Mouse (Mus musculus) A20 (cell line): ENCODE measurements around the gene Atp1b3.
"Not testable (repeated sequence)": the region's sequence is repeated elsewhere in the genome, so short reads cannot be mapped to it uniquely, and the experiment has no call there.

Experiments used
- DNase-seq: peaks from one replicate; pipeline ENCODE4 v3.0.0-alpha.2; 2011; ENCODE audit warnings: low read depth, low spot score

The Atp1b3 gene

DNA sequence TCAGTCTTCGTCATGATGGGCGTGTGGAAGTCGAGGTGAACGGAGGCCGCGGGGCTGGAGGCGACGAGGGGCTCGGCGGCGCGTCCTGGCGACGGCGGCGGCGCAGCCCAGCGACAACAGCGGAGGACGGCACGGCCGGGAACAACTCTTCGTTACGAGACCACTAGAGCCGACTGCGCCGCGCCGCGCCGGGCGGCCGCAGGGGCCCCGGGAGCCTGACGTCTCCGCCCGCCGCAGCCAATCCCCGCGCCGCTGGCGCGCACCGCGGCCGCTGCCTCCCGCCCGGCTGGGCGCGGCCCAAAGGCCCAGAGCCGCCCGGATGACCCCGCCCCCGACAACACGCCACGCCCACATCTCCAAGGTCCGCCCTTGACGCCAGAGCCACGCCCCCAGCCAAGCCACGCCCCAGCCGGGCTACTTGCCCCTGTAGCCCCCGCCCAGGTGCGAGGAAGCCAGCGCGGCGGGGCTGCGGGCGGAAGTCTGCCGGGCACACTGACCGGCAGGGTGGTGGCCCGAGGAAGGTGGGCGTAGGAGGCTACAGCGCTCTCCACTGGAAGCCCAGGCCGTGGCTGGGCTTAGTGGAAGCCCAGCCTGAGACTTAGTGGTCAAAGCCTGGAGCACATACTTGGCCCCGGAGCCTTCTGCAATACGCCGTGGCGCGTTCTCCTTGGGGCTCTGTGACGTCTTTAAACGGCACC is at the start of gene Atp1b3:
Atp1b3 (minus strand) TSS at position 302 of the 698 bp plus-strand sequence.
- DNase-seq: peak; percentile 98

DNA sequence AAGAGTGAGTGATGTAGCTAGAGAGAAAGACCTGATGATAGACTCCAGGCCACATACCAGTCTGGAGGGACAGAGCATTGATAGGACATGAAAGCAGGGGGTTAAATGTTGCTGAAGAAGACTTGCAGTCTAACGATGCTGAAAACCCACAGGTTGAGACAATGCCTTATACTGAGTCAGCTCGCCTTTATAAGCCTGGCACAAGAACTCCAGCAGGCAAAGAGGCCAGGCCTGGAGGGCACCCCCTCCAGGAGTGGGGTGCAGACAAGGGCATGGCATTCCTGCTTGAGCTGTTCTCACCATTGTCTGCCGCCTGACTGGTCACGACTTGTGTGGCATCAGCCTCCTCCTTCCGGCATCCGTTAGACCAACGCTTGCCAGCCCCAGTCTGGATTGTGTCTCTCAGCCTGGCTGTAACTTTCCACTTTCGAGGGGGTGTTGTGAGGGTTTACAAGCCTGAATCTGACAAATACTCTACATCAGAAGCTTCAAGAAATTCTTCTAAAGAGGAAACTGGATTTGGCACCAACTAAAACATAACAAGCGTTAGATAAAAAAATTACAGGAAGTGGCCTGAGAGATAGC is 48.7 kb upstream of the Atp1b3 start:
- DNase-seq: no peak

- no peak for DNase-seq
These were observed 40.1 kb upstream of the Atp1b3 start for GRCm38 (mm10) chr9:96404312-96404711.

- DNase-seq: not testable (repeated sequence)
These were observed 35.7 kb upstream of the Atp1b3 start for GRCm38 (mm10) chr9:96399916-96400315.

DNA sequence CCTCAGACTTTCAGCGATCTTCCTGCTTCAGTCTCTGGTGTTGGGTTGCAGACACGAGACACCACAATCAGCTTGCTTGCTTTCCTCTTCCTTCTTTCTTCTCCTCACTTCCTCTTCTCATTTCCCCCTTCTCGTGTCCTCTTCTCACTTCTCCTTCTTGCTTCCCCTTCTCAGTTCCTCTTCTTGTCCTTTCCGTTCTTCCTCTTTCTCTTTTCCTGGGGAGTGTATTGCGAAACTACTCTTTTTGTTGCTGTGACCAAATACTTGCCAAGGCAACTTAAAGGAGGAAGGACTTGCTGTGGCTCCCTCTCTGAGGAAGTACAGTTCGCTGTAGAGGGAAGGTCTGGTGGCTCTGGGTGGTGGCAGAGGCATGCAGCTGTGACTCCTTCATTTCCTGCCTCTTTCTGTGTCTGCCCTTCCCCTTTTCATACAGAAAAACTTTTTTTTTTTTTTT is 35.2 kb upstream of the Atp1b3 start:
- DNase-seq: peak; percentile 94

DNA sequence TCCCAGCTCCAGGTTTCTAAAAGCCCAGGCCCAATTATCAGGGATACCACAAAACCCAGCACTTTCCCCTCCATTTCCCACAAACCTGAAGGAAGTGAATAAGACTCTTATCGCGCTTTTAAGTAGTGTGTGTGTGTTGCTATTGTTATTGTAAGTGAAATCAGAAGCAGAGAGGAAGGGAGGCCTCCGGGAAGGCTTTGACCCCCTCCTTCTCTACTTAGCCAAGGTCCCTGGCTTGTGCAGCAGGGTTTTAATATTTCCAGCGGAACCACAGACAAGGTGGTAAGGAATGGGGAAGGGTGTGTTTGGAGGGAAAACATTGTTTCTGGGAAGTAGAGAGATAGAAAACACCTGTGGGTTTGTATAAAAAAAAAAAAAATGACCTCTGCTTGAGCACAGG is 34.4 kb upstream of the Atp1b3 start:
- DNase-seq: peak; percentile 69

DNA sequence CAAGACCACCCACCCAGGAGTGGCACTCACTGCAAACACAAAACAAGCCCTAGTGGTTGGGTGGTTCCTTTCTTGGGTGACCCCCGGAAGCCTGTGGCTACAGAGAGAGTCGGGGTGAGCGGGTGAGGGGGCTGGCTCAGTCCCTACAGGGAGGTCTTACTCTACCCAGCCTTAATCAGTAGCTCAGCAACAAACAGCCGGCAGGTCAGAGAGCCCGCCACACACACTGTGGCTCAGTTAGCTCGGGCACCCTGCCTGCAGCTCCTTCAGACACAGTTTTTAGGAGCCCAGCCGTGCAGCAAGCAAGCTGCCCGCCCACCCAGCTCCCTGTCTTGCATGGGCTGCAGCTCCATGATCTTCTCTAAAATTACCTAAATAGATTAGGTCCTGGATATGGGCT is 33.9 kb upstream of the Atp1b3 start:
- DNase-seq: peak; percentile 77

DNA sequence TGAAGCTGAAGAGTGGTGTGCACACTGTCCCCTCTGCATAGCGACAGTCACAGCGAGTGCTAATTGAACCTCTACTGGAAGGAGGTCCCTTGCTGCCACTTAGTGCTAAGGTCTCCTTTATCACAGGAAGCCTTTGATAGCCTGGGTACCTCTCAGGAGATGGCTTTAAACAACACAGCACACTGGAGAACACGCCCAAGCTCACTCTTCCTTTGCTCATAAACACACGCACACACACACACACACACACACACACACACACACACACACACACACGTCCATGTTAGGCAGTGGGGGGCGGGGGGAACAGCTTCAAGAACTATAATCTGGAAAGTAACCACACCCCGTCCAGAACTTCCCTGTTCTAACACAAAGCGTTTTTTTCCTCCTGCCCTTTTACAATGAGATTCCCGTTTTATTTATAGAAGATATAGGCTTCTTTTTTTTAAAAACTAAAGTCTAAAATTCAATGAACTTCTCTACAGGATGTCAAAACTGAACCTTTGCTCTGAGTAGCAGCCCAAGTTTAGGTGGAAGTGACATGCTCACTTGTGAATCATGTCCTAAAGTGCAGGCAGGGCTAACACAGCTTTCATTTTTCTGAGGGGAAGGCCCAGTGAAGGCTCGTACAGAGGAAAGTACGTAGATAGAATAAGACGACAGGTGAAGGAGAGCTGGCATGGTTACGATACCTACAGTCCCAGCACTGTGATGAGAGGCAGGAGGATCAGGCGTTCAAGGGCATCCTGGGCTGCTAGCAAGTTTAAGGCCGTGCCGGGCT is 30.9 kb upstream of the Atp1b3 start:
- peak; percentile 83 for DNase-seq

DNA sequence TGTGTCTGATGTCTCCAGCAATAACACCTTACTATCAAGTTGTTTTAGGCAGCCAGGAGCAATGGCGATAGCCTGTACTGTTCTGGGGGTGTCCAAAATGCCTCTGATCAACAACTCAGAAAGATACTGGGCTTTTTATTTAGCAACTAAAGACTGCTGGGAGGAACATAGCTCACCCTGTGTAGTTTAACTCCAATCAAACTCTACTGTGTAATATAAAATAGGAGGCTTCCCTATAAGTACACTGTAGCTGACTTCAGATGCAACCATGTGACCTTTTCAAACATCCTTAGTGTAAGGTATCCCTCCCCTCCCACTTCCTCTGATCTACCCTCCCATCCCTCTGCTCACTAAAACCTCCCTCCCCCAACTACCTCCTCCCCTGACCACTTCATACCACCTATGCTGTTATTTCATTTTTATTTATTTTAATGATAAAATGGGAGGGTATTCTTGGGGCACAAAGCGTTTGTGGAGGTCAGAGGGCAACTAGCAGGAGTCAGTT is 29.5 kb upstream of the Atp1b3 start:
- no peak for DNase-seq

DNA sequence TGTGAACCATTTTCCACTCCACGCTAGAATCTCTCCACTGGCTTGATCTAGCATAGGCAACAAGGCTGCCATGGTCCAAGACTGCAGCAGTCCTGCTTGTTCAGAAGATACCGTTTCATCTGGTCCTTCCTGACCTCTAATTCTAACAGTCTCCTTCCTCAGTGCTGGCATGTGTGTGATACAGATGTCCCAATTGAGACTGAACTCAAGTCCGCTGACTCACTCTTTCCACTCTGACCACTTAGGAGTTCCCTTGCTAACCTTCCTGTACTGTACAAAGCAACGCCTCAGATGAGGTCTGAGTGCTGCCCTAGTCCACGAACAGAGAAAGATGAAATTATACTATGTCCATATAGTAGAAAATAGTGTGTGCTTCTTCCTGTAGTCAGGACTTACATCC is 28.9 kb upstream of the Atp1b3 start:
- DNase-seq: no peak

DNA sequence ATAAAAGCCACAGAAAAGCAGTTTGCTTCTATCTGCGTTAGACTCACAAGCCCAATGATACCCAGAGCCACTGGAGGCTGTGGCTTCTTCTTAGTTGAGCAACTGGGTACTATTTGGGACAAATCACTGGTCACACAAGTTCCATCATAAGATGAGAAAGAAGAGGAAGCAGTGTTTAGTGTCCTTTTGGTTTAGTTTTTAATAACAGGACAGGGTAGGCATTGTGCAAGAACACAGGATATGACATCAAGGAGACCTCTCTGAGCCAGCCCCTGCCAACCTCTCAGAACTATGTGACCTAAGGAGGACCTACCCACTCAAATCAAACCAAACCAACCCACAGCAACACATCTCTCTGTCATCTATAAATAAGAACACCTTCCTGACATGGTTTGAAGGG is 27.7 kb upstream of the Atp1b3 start:
- peak; percentile 46 for DNase-seq

DNA sequence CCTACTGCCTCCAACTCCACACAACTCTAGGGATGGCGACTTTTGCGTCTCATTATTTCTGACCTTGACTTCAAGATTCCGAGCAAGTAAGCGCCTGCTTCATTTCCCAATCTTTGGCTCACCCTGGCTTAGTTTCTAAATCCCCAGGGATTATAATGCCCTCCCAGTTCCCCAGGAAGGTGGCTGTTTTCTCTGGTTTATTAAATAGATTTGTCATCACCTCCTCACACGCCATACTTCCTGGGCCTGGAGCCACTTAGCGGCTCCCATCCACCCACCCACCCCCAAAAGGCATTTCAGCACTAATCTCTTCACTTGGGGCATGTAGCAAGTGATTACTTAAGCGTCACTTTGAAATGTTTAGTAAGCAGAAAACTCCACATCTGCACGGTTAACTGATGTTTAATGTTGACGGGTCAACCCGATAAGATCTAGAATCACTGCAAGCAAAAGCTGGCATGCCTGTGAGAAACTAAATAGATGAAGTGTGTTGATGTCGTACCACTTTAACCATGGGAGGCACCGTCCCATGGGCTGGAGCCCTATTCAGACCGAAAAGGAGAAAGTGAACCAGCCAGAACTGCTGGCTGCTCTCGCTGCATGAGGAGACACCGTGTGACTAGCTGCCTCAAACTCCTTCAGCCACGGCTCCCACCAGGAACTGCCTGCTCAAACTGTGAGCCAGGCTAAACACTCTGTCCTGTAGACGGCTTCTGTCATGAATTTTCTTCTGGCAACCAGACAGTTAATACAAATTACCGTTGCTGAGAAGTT is 19.7 kb upstream of the Atp1b3 start:
- no peak for DNase-seq

DNA sequence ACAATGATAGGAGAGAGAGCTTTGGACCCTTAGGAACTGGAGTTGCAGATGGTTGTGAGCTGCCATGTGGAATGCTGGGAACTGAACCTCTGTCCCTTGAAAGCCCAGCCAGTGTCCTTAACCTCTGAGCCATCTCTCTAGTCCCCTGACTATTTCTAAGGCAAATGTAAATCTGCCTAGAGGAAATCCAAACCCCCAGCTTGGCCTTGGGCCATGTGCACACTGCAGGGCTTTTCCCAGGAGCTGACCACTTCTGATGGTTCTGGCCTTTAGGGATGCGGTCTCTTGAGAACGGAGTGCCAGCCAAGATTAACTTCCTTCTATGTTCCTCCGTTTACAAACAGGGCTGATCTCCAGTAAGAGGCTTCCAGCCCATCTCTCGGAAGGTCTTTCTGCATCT is 18.5 kb upstream of the Atp1b3 start:
- DNase-seq: no peak

DNA sequence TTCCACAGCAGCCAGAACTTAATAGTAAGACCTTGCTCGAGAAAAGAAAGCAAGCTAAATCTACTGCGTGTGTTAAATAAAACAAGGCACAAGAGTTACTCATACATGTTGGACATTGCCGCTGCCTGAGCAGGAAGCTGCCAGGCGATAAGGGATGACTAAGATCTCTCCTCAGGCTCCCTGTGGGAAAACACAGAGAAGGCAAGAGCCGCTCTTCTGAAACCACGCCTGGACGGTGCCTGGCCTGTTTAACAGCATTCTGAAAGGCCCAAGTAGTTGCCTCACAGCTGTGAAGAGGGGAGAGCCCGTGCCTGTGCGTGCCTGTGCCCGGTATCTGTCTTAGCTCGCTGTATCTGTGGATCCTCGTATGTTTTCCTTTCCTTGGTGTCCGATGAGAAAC is 17.2 kb upstream of the Atp1b3 start:
- no peak for DNase-seq

GRCm38 (mm10) chr9:96379551-96379950 is 15.3 kb upstream of the Atp1b3 start:
- no peak for DNase-seq

GRCm38 (mm10) chr9:96378747-96379146 is 14.5 kb upstream of the Atp1b3 start:
- DNase-seq: no peak

- DNase-seq: no peak
These were observed 12.9 kb upstream of the Atp1b3 start for GRCm38 (mm10) chr9:96377096-96377495.

- DNase-seq: no peak
These were observed 11.6 kb upstream of the Atp1b3 start for GRCm38 (mm10) chr9:96375819-96376218.

GRCm38 (mm10) chr9:96371075-96371474 is 6.8 kb upstream of the Atp1b3 start:
- DNase-seq: no peak

DNA sequence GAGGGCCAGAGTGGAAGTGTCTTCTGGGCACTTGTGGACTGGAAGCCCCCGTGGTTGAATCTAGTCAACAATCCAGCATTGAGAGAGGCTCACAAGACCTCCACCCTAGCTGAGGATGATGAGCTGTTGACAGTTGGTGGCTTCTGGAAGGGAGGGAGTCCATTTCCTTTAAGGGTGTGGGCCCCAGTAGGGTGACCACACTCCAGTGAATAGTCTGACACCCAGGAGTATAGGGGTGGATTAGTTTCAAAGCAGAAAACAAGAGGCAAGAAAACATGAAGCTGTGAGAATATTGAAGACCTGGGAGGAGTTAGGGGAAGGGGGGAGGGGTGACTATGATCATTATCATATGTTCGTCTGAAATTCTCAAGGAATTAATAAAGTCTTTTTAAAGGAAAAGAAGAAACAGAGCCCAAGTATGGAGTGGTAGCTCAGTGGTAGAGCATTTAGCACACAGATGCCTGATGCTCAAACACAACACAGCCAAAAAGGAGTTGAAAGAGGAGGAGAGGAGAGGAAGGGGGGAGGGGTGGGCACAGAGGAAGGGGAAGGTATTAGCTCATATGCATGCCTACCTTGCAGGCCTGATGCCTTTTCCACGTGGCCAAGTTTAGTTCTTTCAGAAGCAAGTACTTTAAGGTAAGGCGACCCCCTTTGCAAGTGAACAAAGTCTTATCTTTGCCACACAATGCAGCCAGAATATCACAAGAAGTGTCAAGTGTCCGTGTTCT is 5.6 kb upstream of the Atp1b3 start:
- DNase-seq: no peak

DNA sequence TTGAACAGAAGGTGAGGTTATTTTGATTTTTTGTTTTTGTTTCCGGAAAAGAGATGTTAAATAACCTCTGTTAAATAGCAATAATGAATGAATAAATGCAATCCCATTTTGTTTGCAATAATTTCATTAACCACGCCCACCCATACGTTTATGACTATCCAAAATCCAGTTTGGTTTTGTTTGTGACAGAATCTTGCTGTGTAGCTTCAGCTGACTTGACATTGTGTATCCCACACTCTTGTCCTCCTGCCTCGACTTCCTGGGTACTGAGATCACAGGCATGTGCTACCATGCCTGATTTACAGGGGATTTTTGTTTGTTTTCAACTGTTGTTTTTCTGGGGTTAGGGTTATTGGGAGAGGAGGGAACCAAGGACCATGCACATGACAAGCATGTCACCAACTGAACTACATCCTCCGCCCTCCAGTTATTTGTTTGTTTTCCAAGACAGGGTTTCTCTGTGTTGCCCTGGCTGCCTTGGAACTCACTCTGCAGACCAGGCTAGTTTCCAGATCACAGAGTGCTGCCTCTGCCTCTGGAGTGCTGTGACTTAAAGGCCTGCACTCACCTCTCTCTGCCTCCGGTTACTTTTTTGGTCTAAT is 1.1 kb upstream of the Atp1b3 start:
- peak; percentile 55 for DNase-seq
